Mouse (Mus musculus): ENCODE data around the gene Lrrk1. TPM values are rescaled to one million over a fixed set of nuclear protein-coding genes. Genes with fewer than 3 reads are reported as not detected.
"Not testable (repeated sequence)": the region's sequence is repeated elsewhere in the genome, so short reads cannot be mapped to it uniquely, and the experiment has no call there.

The Lrrk1 gene
- polyA plus RNA-seq, 1 experiment from 2014 or later, result 7.1 TPM

- 31% methylated on average over 1 of the region's 1 CpGs for WGBS (ENCODE audit: insufficient replicate concordance)
- Histone ChIP-seq H3K27ac (peak overlapping the region; percentile 100), H3K4me1 (peaks cover 94% of the 10 kb centered on the region), H3K9ac (peak overlapping the region; percentile 60), H3K9me3 (replicated peaks) (no peaks in the 10 kb centered on the region), H3K27me3 (replicated peaks) (no peaks in the 10 kb centered on the region), H3K4me3 (no peak overlapping the region), H3K36me3 (no peaks in the 10 kb centered on the region), H3K4me2 (peak overlapping the region; percentile 63)
- ATAC-seq, result no peak
These were observed 192.3 kb downstream of the Lrrk1 start for GRCm38 (mm10) chr7:66195881-66196280.

GRCm38 (mm10) chr7:66194511-66194910 lies 193.6 kb downstream of the Lrrk1 start:
- no peaks in the 10 kb centered on the region for H3K27me3 ChIP-seq (replicated peaks)
- H3K9ac ChIP-seq, result peak overlapping the region; percentile 60
- H3K4me1 ChIP-seq, result peaks cover 90% of the 10 kb centered on the region
- H3K4me2 ChIP-seq, result no peak overlapping the region
- no peaks in the 10 kb centered on the region for H3K36me3 ChIP-seq
- no peak overlapping the region for H3K4me3 ChIP-seq
- H3K9me3 ChIP-seq (replicated peaks), result no peaks in the 10 kb centered on the region
- WGBS (ENCODE audit: insufficient replicate concordance), result 62% methylated on average over 3 of the region's 3 CpGs
- no peak for ATAC-seq
- H3K27ac ChIP-seq, result peak overlapping the region; percentile 100

GRCm38 (mm10) chr7:66190385-66190784 lies 197.8 kb downstream of the Lrrk1 start:
- H3K4me1 ChIP-seq, result peaks cover 88% of the 10 kb centered on the region
- not testable (repeated sequence) for ATAC-seq; H3K9me3 ChIP-seq (replicated peaks); H3K4me2 ChIP-seq; H3K4me3 ChIP-seq; H3K36me3 ChIP-seq; H3K9ac ChIP-seq; H3K27me3 ChIP-seq (replicated peaks); H3K27ac ChIP-seq
- WGBS (ENCODE audit: insufficient replicate concordance), result 74% methylated on average over 10 of the region's 10 CpGs

- 17% methylated on average over 4 of the region's 4 CpGs for WGBS (ENCODE audit: insufficient replicate concordance)
- peak overlapping the region; percentile 78 for H3K27ac ChIP-seq
- H3K36me3 ChIP-seq, result no peaks in the 10 kb centered on the region
- H3K4me3 ChIP-seq, result no peak overlapping the region
- H3K27me3 ChIP-seq (replicated peaks), result no peaks in the 10 kb centered on the region
- H3K4me2 ChIP-seq, result peak overlapping the region; percentile 27
- peaks cover 78% of the 10 kb centered on the region for H3K4me1 ChIP-seq
- peak overlapping the region; percentile 65 for H3K9ac ChIP-seq
- H3K9me3 ChIP-seq (replicated peaks), result no peaks in the 10 kb centered on the region
- ATAC-seq, result peak; percentile 90
These were observed 200.4 kb downstream of the Lrrk1 start for GRCm38 (mm10) chr7:66187581-66188231.

- no peak overlapping the region for H3K9ac ChIP-seq
- H3K4me1 ChIP-seq, result peaks cover 61% of the 10 kb centered on the region
- no peak overlapping the region for H3K27ac ChIP-seq
- no peaks in the 10 kb centered on the region for H3K27me3 ChIP-seq (replicated peaks)
- no peaks in the 10 kb centered on the region for H3K36me3 ChIP-seq
- ATAC-seq, result no peak
- no peak overlapping the region for H3K4me3 ChIP-seq
- WGBS (ENCODE audit: insufficient replicate concordance), result 82% methylated on average over 5 of the region's 5 CpGs
- no peak overlapping the region for H3K4me2 ChIP-seq
- no peaks in the 10 kb centered on the region; the same call in 1 of the 2 replicates for H3K9me3 ChIP-seq (replicated peaks)
These were observed 202.8 kb downstream of the Lrrk1 start for GRCm38 (mm10) chr7:66185370-66185769.

- 72% methylated on average over 4 of the region's 4 CpGs for WGBS (ENCODE audit: insufficient replicate concordance)
- no peak for ATAC-seq
- Histone ChIP-seq H3K9me3 (replicated peaks) (no peaks in the 10 kb centered on the region; the same call in 1 of the 2 replicates), H3K9ac (no peak overlapping the region), H3K27ac (no peak overlapping the region), H3K4me1 (peaks cover 61% of the 10 kb centered on the region), H3K4me3 (no peak overlapping the region), H3K4me2 (no peak overlapping the region), H3K27me3 (replicated peaks) (no peaks in the 10 kb centered on the region), H3K36me3 (no peaks in the 10 kb centered on the region)
These were observed 204.1 kb downstream of the Lrrk1 start for GRCm38 (mm10) chr7:66184026-66184425.

GRCm38 (mm10) chr7:66183404-66183803 lies 204.7 kb downstream of the Lrrk1 start:
- H3K4me1 ChIP-seq, result peaks cover 61% of the 10 kb centered on the region
- ATAC-seq, result no peak

GRCm38 (mm10) chr7:66182075-66182715 lies 206.0 kb downstream of the Lrrk1 start:
- Histone ChIP-seq H3K27me3 (replicated peaks) (no peaks in the 10 kb centered on the region), H3K27ac (no peak overlapping the region), H3K4me2 (no peak overlapping the region), H3K9ac (no peak overlapping the region), H3K9me3 (replicated peaks) (no peaks in the 10 kb centered on the region; the same call in 1 of the 2 replicates), H3K4me3 (no peak overlapping the region), H3K4me1 (peaks cover 60% of the 10 kb centered on the region), H3K36me3 (no peaks in the 10 kb centered on the region)
- 79% methylated on average over 7 of the region's 7 CpGs for WGBS (ENCODE audit: insufficient replicate concordance)
- no peak for ATAC-seq

More at GRCm38 (mm10) chr7:66183404-66183803, 204.7 kb downstream of the Lrrk1 start:
- no peaks in the 10 kb centered on the region for H3K36me3 ChIP-seq
- H3K4me2 ChIP-seq, result no peak overlapping the region
- H3K27me3 ChIP-seq (replicated peaks), result no peaks in the 10 kb centered on the region
- H3K4me3 ChIP-seq, result no peak overlapping the region
- H3K27ac ChIP-seq, result no peak overlapping the region
- no peak overlapping the region for H3K9ac ChIP-seq
- 75% methylated on average over 8 of the region's 8 CpGs for WGBS (ENCODE audit: insufficient replicate concordance)
- no peaks in the 10 kb centered on the region; the same call in 1 of the 2 replicates for H3K9me3 ChIP-seq (replicated peaks)

- Histone ChIP-seq H3K27ac (no peak overlapping the region), H3K4me1 (peaks cover 60% of the 10 kb centered on the region), H3K9me3 (replicated peaks) (no peaks in the 10 kb centered on the region; the same call in 1 of the 2 replicates), H3K36me3 (peaks cover 3% of the 10 kb centered on the region), H3K4me2 (no peak overlapping the region), H3K4me3 (no peak overlapping the region), H3K27me3 (replicated peaks) (no peaks in the 10 kb centered on the region), H3K9ac (no peak overlapping the region)
- 82% methylated on average over 10 of the region's 10 CpGs for WGBS (ENCODE audit: insufficient replicate concordance)
- ATAC-seq, result no peak
These were observed 207.3 kb downstream of the Lrrk1 start for GRCm38 (mm10) chr7:66180711-66181365.

- no peak overlapping the region for H3K4me2 ChIP-seq
- peaks cover 9% of the 10 kb centered on the region for H3K36me3 ChIP-seq
- peaks cover 64% of the 10 kb centered on the region for H3K4me1 ChIP-seq
- no peak overlapping the region for H3K4me3 ChIP-seq
- WGBS (ENCODE audit: insufficient replicate concordance), result 33% methylated on average over 3 of the region's 3 CpGs
- H3K9me3 ChIP-seq (replicated peaks), result no peaks in the 10 kb centered on the region; the same call in 1 of the 2 replicates
- no peak overlapping the region for H3K9ac ChIP-seq
- H3K27me3 ChIP-seq (replicated peaks), result no peaks in the 10 kb centered on the region
- no peak for ATAC-seq
- H3K27ac ChIP-seq, result no peak overlapping the region
These were observed 207.9 kb downstream of the Lrrk1 start for GRCm38 (mm10) chr7:66180260-66180659.

- H3K27me3 ChIP-seq (replicated peaks), result no peaks in the 10 kb centered on the region
- H3K36me3 ChIP-seq, result peaks cover 14% of the 10 kb centered on the region
- 66% methylated on average over 7 of the region's 7 CpGs for WGBS (ENCODE audit: insufficient replicate concordance)
- no peak overlapping the region for H3K4me2 ChIP-seq
- no peak overlapping the region for H3K9ac ChIP-seq
- H3K4me3 ChIP-seq, result no peak overlapping the region
- no peaks in the 10 kb centered on the region; the same call in 1 of the 2 replicates for H3K9me3 ChIP-seq (replicated peaks)
- no peak overlapping the region for H3K27ac ChIP-seq
- ATAC-seq, result no peak
- peaks cover 69% of the 10 kb centered on the region for H3K4me1 ChIP-seq
These were observed 208.4 kb downstream of the Lrrk1 start for GRCm38 (mm10) chr7:66179711-66180110.

GRCm38 (mm10) chr7:66179120-66179581 lies 209.0 kb downstream of the Lrrk1 start:
- no peaks in the 10 kb centered on the region; the same call in 1 of the 2 replicates for H3K9me3 ChIP-seq (replicated peaks)
- no peaks in the 10 kb centered on the region for H3K27me3 ChIP-seq (replicated peaks)
- no peak overlapping the region for H3K9ac ChIP-seq
- peaks cover 20% of the 10 kb centered on the region for H3K36me3 ChIP-seq
- no peak for ATAC-seq
- H3K27ac ChIP-seq, result no peak overlapping the region
- H3K4me3 ChIP-seq, result no peak overlapping the region
- H3K4me2 ChIP-seq, result no peak overlapping the region
- peaks cover 67% of the 10 kb centered on the region for H3K4me1 ChIP-seq
- 46% methylated on average over 10 of the region's 10 CpGs for WGBS (ENCODE audit: insufficient replicate concordance)

All from liver, embryonic 12.5 days (tissue).